Mouse (Mus musculus): ENCODE measurements around the gene Eps15l1.

The Eps15l1 gene

GRCm38 (mm10) chr8:72320803-72321583, 100.3 kb downstream of the Eps15l1 start:
- intact Hi-C loops (cut with DNase I), result loop anchor here (5.0 kb wide), 1 partner anchor 59 kb away; no protein-coding TSS in a partner anchor

GRCm38 (mm10) chr8:72319921-72320802, 101.1 kb downstream of the Eps15l1 start:
- intact Hi-C loops (cut with DNase I), result loop anchor here (5.0 kb wide), 1 partner anchor 58 kb away; no protein-coding TSS in a partner anchor

- intact Hi-C loops (cut with DNase I), result no loop called here
These were observed 101.9 kb downstream of the Eps15l1 start for GRCm38 (mm10) chr8:72319397-72319796.

- intact Hi-C loops (cut with DNase I), result no loop called here
These were observed 102.4 kb downstream of the Eps15l1 start, which contains the start of gene Klf2 for GRCm38 (mm10) chr8:72318801-72319322. TSS of gene Klf2 (plus strand) at chr8:72319033.

- intact Hi-C loops (cut with DNase I), result no loop called here
These were observed 103.4 kb downstream of the Eps15l1 start for GRCm38 (mm10) chr8:72317741-72318301.

- intact Hi-C loops (cut with DNase I), result no loop called here
These were observed 105.1 kb downstream of the Eps15l1 start for GRCm38 (mm10) chr8:72316053-72316695.

GRCm38 (mm10) chr8:72312926-72313518, 108.2 kb downstream of the Eps15l1 start:
- intact Hi-C loops (cut with DNase I), result no loop called here

- intact Hi-C loops (cut with DNase I), result no loop called here
These were observed 110.3 kb downstream of the Eps15l1 start for GRCm38 (mm10) chr8:72310849-72311506.

GRCm38 (mm10) chr8:72308276-72308675, 113.0 kb downstream of the Eps15l1 start:
- intact Hi-C loops (cut with DNase I), result no loop called here

GRCm38 (mm10) chr8:72306913-72307312, 114.3 kb downstream of the Eps15l1 start:
- intact Hi-C loops (cut with DNase I), result no loop called here

GRCm38 (mm10) chr8:72305210-72305905, 115.9 kb downstream of the Eps15l1 start, which contains the start of gene Gm10282:
TSS of gene Gm10282 (minus strand) at chr8:72305260.
- intact Hi-C loops (cut with DNase I), result no loop called here

- intact Hi-C loops (cut with DNase I), result no loop called here
These were observed 117.6 kb downstream of the Eps15l1 start for GRCm38 (mm10) chr8:72303633-72304032.

GRCm38 (mm10) chr8:72302986-72303612, 118.2 kb downstream of the Eps15l1 start:
- intact Hi-C loops (cut with DNase I), result no loop called here

GRCm38 (mm10) chr8:72301497-72301896, 119.8 kb downstream of the Eps15l1 start:
- intact Hi-C loops (cut with DNase I), result no loop called here

- intact Hi-C loops (cut with DNase I), result no loop called here
These were observed 120.4 kb downstream of the Eps15l1 start for GRCm38 (mm10) chr8:72300654-72301400.

GRCm38 (mm10) chr8:72298928-72299327, 122.3 kb downstream of the Eps15l1 start:
- intact Hi-C loops (cut with DNase I), result no loop called here

GRCm38 (mm10) chr8:72296561-72296960, 124.7 kb downstream of the Eps15l1 start:
- intact Hi-C loops (cut with DNase I), result no loop called here

GRCm38 (mm10) chr8:72295679-72296078, 125.6 kb downstream of the Eps15l1 start:
- intact Hi-C loops (cut with DNase I), result no loop called here
